Mouse (Mus musculus) lung, adult 2 months (tissue): Measurements from ENCODE around the gene Fam189a1.

ENCODE experiments used
- CTCF ChIP-seq: fragments of 200-500 bp; IDR thresholded peaks from 2 replicates; pipeline ENCODE4 v1.5.1; 2011; ENCODE audit warnings: mild to moderate bottlenecking, low read length, control low read depth; ENCODE audit not compliant: insufficient read depth
- POLR2A ChIP-seq: fragments of 200-500 bp; IDR thresholded peaks from 2 replicates; pipeline ENCODE4 v1.6.1; 2011; ENCODE audit warnings: low read depth, mild to moderate bottlenecking, control low read depth, low read length, borderline replicate concordance; ENCODE audit errors: extremely low read depth

GRCm38 (mm10) chr7:64930980-64931379, 225.4 kb downstream of the Fam189a1 start:
- no peak for TF ChIP-seq CTCF
- TF ChIP-seq POLR2A, result no peak
